Mouse (Mus musculus) hindbrain, embryonic 12.5 days (tissue): Measurements from ENCODE around the gene Abca17. TPM values are rescaled to one million over a fixed set of nuclear protein-coding genes. Genes with fewer than 3 reads are reported as not detected.

Experiments used
- ATAC-seq: fragments of 200-750 bp; cut with Nextera tagmentation; 2 replicates; pipeline ENCODE4 v1.8.0; 2017; ENCODE audit warnings: moderate TSS enrichment; ENCODE audit not compliant: low FRiP score
- H3K27ac ChIP-seq: fragments of 300-500 bp; sonication (generic); 2 replicates; pipeline ENCODE4 v1.5.1; 2016; ENCODE audit warnings: mild to moderate bottlenecking
- H3K27me3 ChIP-seq: fragments of 300-500 bp; sonication (generic); 2 replicates; pipeline ENCODE4 v1.6.1; 2016; ENCODE audit warnings: mild to moderate bottlenecking
- H3K36me3 ChIP-seq: fragments of 300-500 bp; sonication (generic); 2 replicates; pipeline ENCODE4 v1.6.1; 2016; ENCODE audit warnings: mild to moderate bottlenecking
- H3K4me1 ChIP-seq: fragments of 300-500 bp; sonication (generic); 2 replicates; pipeline ENCODE4 v1.6.1; 2016
- H3K4me2 ChIP-seq: fragments of 300-500 bp; sonication (generic); replicated peaks from 2 replicates; pipeline ENCODE4 v1.6.1; 2016; ENCODE audit warnings: mild to moderate bottlenecking
- H3K4me3 ChIP-seq: fragments of 300-500 bp; sonication (generic); 2 replicates; pipeline ENCODE4 v1.5.1; 2016; ENCODE audit warnings: mild to moderate bottlenecking
- H3K9ac ChIP-seq: fragments of 300-500 bp; sonication (generic); 2 replicates; pipeline ENCODE4 v1.6.1; 2016; ENCODE audit warnings: mild to moderate bottlenecking, moderate library complexity
- H3K9me3 ChIP-seq: fragments of 300-500 bp; sonication (generic); replicated peaks from 2 replicates; pipeline ENCODE4 v1.6.1; 2016; ENCODE audit warnings: mild to moderate bottlenecking
- WGBS: fragments of 180-500 bp; shearing (Covaris S2); methylation state at CpG from one replicate; pipeline ENCODE4 v1.1.7; 2016; 5-methylcytosine and 5-hydroxymethylcytosine counted together
- polyA plus RNA-seq: library from polyadenylated mRNA; unstranded; fragments of >200 nt; fragmentation: Nextera tagmentation; extraction: Ambion mirVana; gene quantifications from 2 replicates; pipeline ENCODE4 v1.2.1, GENCODE M21; 2016

Gene Abca17
- polyA plus RNA-seq, 1 experiment from 2014 or later = 0.15 TPM

- Histone ChIP-seq H3K36me3 (no peaks in the 10 kb centered on the region), H3K4me1 (no peaks in the 10 kb centered on the region), H3K27ac (no peak overlapping the region), H3K27me3 (no peaks in the 10 kb centered on the region), H3K4me3 (no peak overlapping the region), H3K9ac (no peak overlapping the region), H3K4me2 (no peak overlapping the region), H3K9me3 (0 out of 2 replicates have a peak, but pooled peaks cover 3% of the 10 kb centered on the region)
- ATAC-seq = no peak
- 75% methylated on average over 4 of the region's 4 CpGs for WGBS
Observed at GRCm38 (mm10) chr17:24260516-24260915, 90.4 kb downstream of the Abca17 start.

- H3K4me2 ChIP-seq = no peak overlapping the region
- H3K9ac ChIP-seq = no peak overlapping the region
- no peaks in the 10 kb centered on the region for H3K4me1 ChIP-seq
- H3K27ac ChIP-seq = no peak overlapping the region
- 82% methylated on average over 5 of the region's 5 CpGs for WGBS
- no peaks in the 10 kb centered on the region for H3K36me3 ChIP-seq
- no peaks in the 10 kb centered on the region for H3K27me3 ChIP-seq
- no peak for ATAC-seq
- no peak overlapping the region for H3K4me3 ChIP-seq
- H3K9me3 ChIP-seq = 0 out of 2 replicates have a peak, but pooled peaks cover 3% of the 10 kb centered on the region
Observed at GRCm38 (mm10) chr17:24259702-24260101, 91.2 kb downstream of the Abca17 start.

GRCm38 (mm10) chr17:24258981-24259380 is 91.9 kb downstream of the Abca17 start:
- 75% methylated on average over 4 of the region's 4 CpGs for WGBS
- Histone ChIP-seq H3K4me3 (no peak overlapping the region), H3K9me3 (0 out of 2 replicates have a peak, but pooled peaks cover under 1% of the 10 kb centered on the region), H3K4me2 (no peak overlapping the region), H3K9ac (no peak overlapping the region), H3K4me1 (no peaks in the 10 kb centered on the region), H3K27ac (no peak overlapping the region), H3K27me3 (no peaks in the 10 kb centered on the region), H3K36me3 (no peaks in the 10 kb centered on the region)
- ATAC-seq = no peak

GRCm38 (mm10) chr17:24252329-24252728 is 98.5 kb downstream of the Abca17 start:
- H3K9me3 ChIP-seq = no peaks in the 10 kb centered on the region
- no peaks in the 10 kb centered on the region for H3K27me3 ChIP-seq
- no peak overlapping the region for H3K9ac ChIP-seq
- 93% methylated on average over 2 of the region's 2 CpGs for WGBS
- peaks cover 16% of the 10 kb centered on the region for H3K4me1 ChIP-seq
- no peak for ATAC-seq
- H3K4me2 ChIP-seq = no peak overlapping the region
- no peak overlapping the region for H3K27ac ChIP-seq
- peaks cover 17% of the 10 kb centered on the region for H3K36me3 ChIP-seq
- peak overlapping the region; percentile 76; the same call in 1 of the 2 replicates for H3K4me3 ChIP-seq

GRCm38 (mm10) chr17:24251320-24252069 is 99.4 kb downstream of the Abca17 start, which contains the start of gene Ccnf:
TSS of gene Ccnf (minus strand) at chr17:24251484.
- Histone ChIP-seq H3K36me3 (peaks cover 19% of the 10 kb centered on the region), H3K4me3 (peak within 1 kb of the TSS; percentile 76), H3K9ac (peak within 1 kb of the TSS; percentile 78), H3K9me3 (no peaks in the 10 kb centered on the region), H3K4me1 (peaks cover 16% of the 10 kb centered on the region), H3K27me3 (no peaks in the 10 kb centered on the region), H3K4me2 (peak within 1 kb of the TSS; percentile 82), H3K27ac (peak within 1 kb of the TSS; percentile 76)
- WGBS = under 1% methylated on average over 48 of the region's 48 CpGs
- peak; percentile 100 for ATAC-seq

- under 1% methylated on average over 32 of the region's 32 CpGs for WGBS
- no peaks in the 10 kb centered on the region for H3K9me3 ChIP-seq
- ATAC-seq = no peak; the same call in 1 of the 2 replicates
- H3K36me3 ChIP-seq = peaks cover 19% of the 10 kb centered on the region
- peak overlapping the region; percentile 71 for H3K27ac ChIP-seq
- no peaks in the 10 kb centered on the region for H3K27me3 ChIP-seq
- peak overlapping the region; percentile 76 for H3K4me3 ChIP-seq
- peak overlapping the region; percentile 78 for H3K9ac ChIP-seq
- peaks cover 16% of the 10 kb centered on the region for H3K4me1 ChIP-seq
- peak overlapping the region; percentile 82 for H3K4me2 ChIP-seq
Observed at GRCm38 (mm10) chr17:24250988-24251319, 99.9 kb downstream of the Abca17 start.

GRCm38 (mm10) chr17:24248641-24249040 is 102.2 kb downstream of the Abca17 start:
- no peak for ATAC-seq
- 97% methylated on average over 2 of the region's 2 CpGs for WGBS
- Histone ChIP-seq H3K9ac (no peak overlapping the region), H3K4me2 (no peak overlapping the region), H3K27me3 (no peaks in the 10 kb centered on the region), H3K27ac (no peak overlapping the region), H3K9me3 (0 out of 2 replicates have a peak, but pooled peaks cover 7% of the 10 kb centered on the region), H3K4me3 (no peak overlapping the region), H3K36me3 (peaks cover 37% of the 10 kb centered on the region), H3K4me1 (peaks cover 16% of the 10 kb centered on the region)

- Histone ChIP-seq H3K9ac (no peak overlapping the region), H3K4me3 (no peak overlapping the region), H3K27ac (no peak overlapping the region), H3K36me3 (peaks cover 81% of the 10 kb centered on the region), H3K4me1 (no peaks in the 10 kb centered on the region), H3K9me3 (0 out of 2 replicates have a peak, but pooled peaks cover 7% of the 10 kb centered on the region), H3K27me3 (no peaks in the 10 kb centered on the region), H3K4me2 (no peak overlapping the region)
- 98% methylated on average over 8 of the region's 8 CpGs for WGBS
- no peak for ATAC-seq
Observed at GRCm38 (mm10) chr17:24244061-24244460, 106.8 kb downstream of the Abca17 start.

- Histone ChIP-seq H3K36me3 (peaks cover 80% of the 10 kb centered on the region), H3K9me3 (0 out of 2 replicates have a peak, but pooled peaks cover 7% of the 10 kb centered on the region), H3K27ac (no peak overlapping the region), H3K4me1 (no peaks in the 10 kb centered on the region), H3K27me3 (no peaks in the 10 kb centered on the region), H3K4me2 (no peak overlapping the region), H3K4me3 (no peak overlapping the region), H3K9ac (no peak overlapping the region)
- ATAC-seq = no peak
- 90% methylated on average over 4 of the region's 4 CpGs for WGBS
Observed at GRCm38 (mm10) chr17:24243311-24243969, 107.4 kb downstream of the Abca17 start.

- peaks cover 95% of the 10 kb centered on the region for H3K36me3 ChIP-seq
- ATAC-seq = no peak
- no peak overlapping the region for H3K4me2 ChIP-seq
- no peaks in the 10 kb centered on the region for H3K27me3 ChIP-seq
- no peaks in the 10 kb centered on the region for H3K4me1 ChIP-seq
- 94% methylated on average over 7 of the region's 7 CpGs for WGBS
- no peak overlapping the region for H3K4me3 ChIP-seq
- H3K9me3 ChIP-seq = no peaks in the 10 kb centered on the region
- H3K27ac ChIP-seq = no peak overlapping the region
- no peak overlapping the region for H3K9ac ChIP-seq
Observed at GRCm38 (mm10) chr17:24236921-24237320, 113.9 kb downstream of the Abca17 start.

- H3K4me1 ChIP-seq = no peaks in the 10 kb centered on the region
- H3K36me3 ChIP-seq = peaks cover 94% of the 10 kb centered on the region
- no peak overlapping the region for H3K27ac ChIP-seq
- no peak overlapping the region for H3K4me3 ChIP-seq
- H3K9ac ChIP-seq = no peak overlapping the region
- no peaks in the 10 kb centered on the region for H3K27me3 ChIP-seq
- 90% methylated on average over 1 of the region's 1 CpGs for WGBS
- no peak overlapping the region for H3K4me2 ChIP-seq
- H3K9me3 ChIP-seq = no peaks in the 10 kb centered on the region
- ATAC-seq = no peak
Observed at GRCm38 (mm10) chr17:24236479-24236878, 114.4 kb downstream of the Abca17 start.

- no peaks in the 10 kb centered on the region for H3K4me1 ChIP-seq
Observed at GRCm38 (mm10) chr17:24227941-24228340, 122.9 kb downstream of the Abca17 start.

More at GRCm38 (mm10) chr17:24227941-24228340, 122.9 kb downstream of the Abca17 start:
- Histone ChIP-seq H3K4me3 (no peak overlapping the region), H3K36me3 (peaks cover 94% of the 10 kb centered on the region), H3K27ac (no peak overlapping the region), H3K27me3 (no peaks in the 10 kb centered on the region), H3K9ac (no peak overlapping the region), H3K4me2 (no peak overlapping the region), H3K9me3 (no peaks in the 10 kb centered on the region)
- WGBS = 91% methylated on average over 7 of the region's 7 CpGs
- ATAC-seq = no peak
